Mouse (Mus musculus): ENCODE results near the gene Vars2.
A peak's percentile ranks its signal among the peaks of the same experiment; 100 is the strongest.

GRCm38 (mm10) chr17:35717080-35717479 lies 49.7 kb upstream of the Vars2 start:
- TF ChIP-seq EP300 (IDR thresholded peaks at IDR 0.05; ENCODE audit: low read depth in 1 of 2, low read length in 2 of 2) (no peak), TCF12 (IDR thresholded peaks at IDR 0.05; ENCODE audit: low read depth, low read length) (no peak), BHLHE40 (IDR thresholded peaks at IDR 0.05; ENCODE audit: borderline replicate concordance, low read depth, low read length) (peak; percentile 18; the same call in 1 of the 2 replicates), CTCF (IDR thresholded peaks at IDR 0.05 in 2 of 3, conservative IDR thresholded peaks at IDR 0.05 in 1 of 3; ENCODE audit: control insufficient read depth in 1 of 3, insufficient read depth in 1 of 3, low read depth in 2 of 3, low read length in 3 of 3, poor library complexity in 1 of 3, severe bottlenecking in 1 of 3) (no peak), NRF1 (IDR thresholded peaks at IDR 0.05; ENCODE audit: insufficient read depth, low read depth, low read length, poor library complexity, severe bottlenecking) (no peak), GATA1 (IDR thresholded peaks at IDR 0.05; ENCODE audit: low read depth, low read length) (no peak), MAX (IDR thresholded peaks at IDR 0.05; ENCODE audit: low read length) (peak; percentile 60; the same call in 1 of the 2 replicates), RAD21 (IDR thresholded peaks at IDR 0.05; ENCODE audit: low read depth, low read length) (no peak), TAL1 (IDR thresholded peaks at IDR 0.05; ENCODE audit: low read length) (no peak), POLR2A (IDR thresholded peaks at IDR 0.05; ENCODE audit: control insufficient read depth in 1 of 2, insufficient read depth in 1 of 2, low read depth in 1 of 2, low read length in 2 of 2, poor library complexity in 1 of 2) (no peak), MAZ (IDR thresholded peaks at IDR 0.05; ENCODE audit: low read depth, low read length) (no peak)

Measured in MEL (cell line).